Mouse (Mus musculus) telencephalon, adult 2 months (tissue): ENCODE measurements around the gene Gm17387.

Source experiments
- DNase-seq: peaks from one replicate; pipeline ENCODE4 v3.0.0-alpha.2; 2011; ENCODE audit warnings: low read depth, low spot score

Gene Gm17387

GRCm38 (mm10) chr7:141072017-141072745 is 43.2 kb downstream of the Gm17387 start:
- DNase-seq: no peak

- DNase-seq: no peak
Measured at GRCm38 (mm10) chr7:141073782-141074181, 44.9 kb downstream of the Gm17387 start.

GRCm38 (mm10) chr7:141077841-141078240 is 48.9 kb downstream of the Gm17387 start, which contains the start of gene Pkp3:
TSS of gene Pkp3 (plus strand) at chr7:141078218.
- DNase-seq: no peak

GRCm38 (mm10) chr7:141078876-141079275 is 49.9 kb downstream of the Gm17387 start:
- no peak for DNase-seq
